Mouse (Mus musculus): ENCODE measurements around the gene Diexf.

Diexf gene

GRCm38 (mm10) chr1:193086842-193087476 lies 43.1 kb downstream of the Diexf start:
- no peak for DNase-seq (ENCODE audit: low read depth, low spot score)

GRCm38 (mm10) chr1:193086111-193086841 lies 43.8 kb downstream of the Diexf start:
- no peak for DNase-seq (ENCODE audit: low read depth, low spot score)

DNA sequence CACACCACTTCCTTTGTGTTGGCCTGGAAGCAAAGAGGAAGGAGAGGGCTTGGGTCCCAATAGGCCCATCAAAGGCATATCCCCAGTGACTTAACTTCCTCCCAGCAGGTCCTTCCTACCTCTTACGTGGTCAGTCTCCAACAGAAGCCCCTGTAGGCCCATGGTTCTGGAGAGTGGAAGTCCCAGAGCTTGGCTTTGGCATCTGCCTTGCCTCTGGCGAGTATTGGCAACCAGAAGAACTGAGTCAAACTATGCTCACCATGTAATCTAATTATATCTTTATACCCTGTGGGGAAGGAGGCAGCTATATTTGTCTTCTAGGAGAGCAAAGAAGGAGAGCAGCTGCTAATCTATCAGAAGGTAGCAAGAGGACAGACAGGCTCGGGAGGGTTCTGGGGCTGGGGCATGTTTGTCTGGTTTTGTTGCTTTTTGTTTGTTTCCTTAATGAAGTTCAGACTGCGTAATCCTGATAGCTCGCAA lies 44.5 kb downstream of the Diexf start:
- no peak for DNase-seq (ENCODE audit: low read depth, low spot score)

DNA sequence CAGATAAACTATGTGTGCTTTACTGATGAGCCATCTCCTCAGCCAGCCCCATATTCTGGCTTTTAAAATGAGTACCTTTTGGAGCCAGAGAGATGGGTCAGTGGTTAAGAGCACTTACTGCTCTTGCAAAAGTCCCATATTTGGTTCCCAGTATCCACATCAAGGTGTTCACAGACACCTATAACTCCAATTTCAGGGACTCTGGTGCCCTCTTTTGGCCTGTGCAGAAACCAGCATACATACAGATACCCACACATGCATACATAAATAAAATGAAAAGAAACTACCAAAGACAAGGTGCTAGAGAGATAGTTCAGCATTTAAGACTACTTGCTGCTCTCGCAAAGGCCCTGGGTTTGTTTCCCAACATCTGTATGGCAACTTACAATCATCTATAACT lies 46.1 kb downstream of the Diexf start:
- no peak for DNase-seq (ENCODE audit: low read depth, low spot score)

GRCm38 (mm10) chr1:193083051-193083450 lies 47.0 kb downstream of the Diexf start:
- no peak for DNase-seq (ENCODE audit: low read depth, low spot score)

GRCm38 (mm10) chr1:193082311-193082921 lies 47.7 kb downstream of the Diexf start:
- no peak for DNase-seq (ENCODE audit: low read depth, low spot score)

GRCm38 (mm10) chr1:193062618-193063017 lies 67.5 kb downstream of the Diexf start:
- no peak for DNase-seq (ENCODE audit: low read depth, low spot score)

DNA sequence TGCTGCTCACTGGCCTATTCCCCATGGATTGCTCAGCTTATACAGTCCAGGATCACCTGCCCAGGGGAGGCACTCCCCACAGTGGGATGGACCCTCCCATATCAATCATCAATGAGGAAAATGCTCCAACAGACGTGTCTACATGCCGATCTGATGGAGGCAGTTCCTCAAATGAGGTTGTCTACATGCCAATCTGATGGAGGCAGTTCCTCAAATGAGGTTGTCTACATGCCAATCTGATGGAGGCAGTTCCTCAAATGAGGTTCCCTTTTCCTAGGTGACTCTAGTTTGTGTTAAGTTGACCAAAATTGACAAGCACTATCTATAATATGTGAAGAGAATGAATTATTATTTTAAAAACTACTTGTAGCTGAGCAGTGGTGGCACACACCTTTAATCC lies 69.9 kb downstream of the Diexf start:
- no peak for DNase-seq (ENCODE audit: low read depth, low spot score)

- DNase-seq (ENCODE audit: low read depth, low spot score), result peak; percentile 65
These were observed 70.5 kb downstream of the Diexf start for GRCm38 (mm10) chr1:193059596-193059995.

- DNase-seq (ENCODE audit: low read depth, low spot score), result no peak
These were observed 75.7 kb downstream of the Diexf start for GRCm38 (mm10) chr1:193054401-193054800.

- no peak for DNase-seq (ENCODE audit: low read depth, low spot score)
These were observed 77.0 kb downstream of the Diexf start for GRCm38 (mm10) chr1:193053065-193053464.

GRCm38 (mm10) chr1:193047616-193048015 lies 82.5 kb downstream of the Diexf start:
- peak; percentile 76 for DNase-seq (ENCODE audit: low read depth, low spot score)

- DNase-seq (ENCODE audit: low read depth, low spot score), result no peak
These were observed 87.2 kb downstream of the Diexf start for GRCm38 (mm10) chr1:193042760-193043295.

Measured in telencephalon, adult 2 months (tissue).